Mouse (Mus musculus) testis, adult 2 months (tissue): ENCODE data around the gene Dpp6.

ENCODE experiments used
- CTCF ChIP-seq: fragments of 200-500 bp; IDR thresholded peaks from 2 replicates; pipeline ENCODE4 v1.5.1; 2012; ENCODE audit warnings: low read depth, mild to moderate bottlenecking, inconsistent platforms, low read length, moderate library complexity; ENCODE audit not compliant: control insufficient read depth, insufficient read depth, insufficient replicate concordance
- POLR2A ChIP-seq: fragments of 200-500 bp; IDR thresholded peaks from 2 replicates; pipeline ENCODE4 v1.6.1; 2012; ENCODE audit warnings: low read depth, mild to moderate bottlenecking, inconsistent platforms, low read length, moderate library complexity; ENCODE audit not compliant: control insufficient read depth

GRCm38 (mm10) chr5:26910353-26910752, 93.3 kb downstream of the Dpp6 start:
- TF ChIP-seq CTCF (no peak), POLR2A (no peak)
